Mouse (Mus musculus): ENCODE results near the gene Zfp518b. TPM values are rescaled to one million over a fixed set of nuclear protein-coding genes. Genes with fewer than 3 reads are reported as not detected.

Gene Zfp518b
- total RNA-seq (2022), result 1 to 10 TPM; 3.9 to 6.4 (median 4.6) TPM

GRCm38 (mm10) chr5:38684164-38684911, at the start of gene Zfp518b:
Zfp518b (minus strand) TSS chr5:38684826.
- peak; percentile 65 for DNase-seq (ENCODE audit: low spot score)

GRCm38 (mm10) chr5:38708940-38709581, 24.4 kb upstream of the Zfp518b start:
- no peak for DNase-seq (ENCODE audit: low spot score)

- DNase-seq (ENCODE audit: low spot score), result no peak
Measured at GRCm38 (mm10) chr5:38707364-38708075, 22.9 kb upstream of the Zfp518b start.

- no peak for DNase-seq (ENCODE audit: low spot score)
Measured at GRCm38 (mm10) chr5:38702941-38703340, 18.3 kb upstream of the Zfp518b start.

- no peak for DNase-seq (ENCODE audit: low spot score)
Measured at GRCm38 (mm10) chr5:38702091-38702490, 17.5 kb upstream of the Zfp518b start.

GRCm38 (mm10) chr5:38698466-38698865, 13.8 kb upstream of the Zfp518b start:
- no peak for DNase-seq (ENCODE audit: low spot score)

GRCm38 (mm10) chr5:38698046-38698445, 13.4 kb upstream of the Zfp518b start:
- no peak for DNase-seq (ENCODE audit: low spot score)

- DNase-seq (ENCODE audit: low spot score), result no peak
Measured at GRCm38 (mm10) chr5:38696616-38697375, 12.2 kb upstream of the Zfp518b start.

- no peak for DNase-seq (ENCODE audit: low spot score)
Measured at GRCm38 (mm10) chr5:38692859-38693258, 8.2 kb upstream of the Zfp518b start.

GRCm38 (mm10) chr5:38689186-38689585, 4.6 kb upstream of the Zfp518b start:
- DNase-seq (ENCODE audit: low spot score), result no peak

- no peak for DNase-seq (ENCODE audit: low spot score)
Measured at GRCm38 (mm10) chr5:38687694-38688093, 3.1 kb upstream of the Zfp518b start.

- DNase-seq (ENCODE audit: low spot score), result no peak
Measured at GRCm38 (mm10) chr5:38658836-38659235, 25.8 kb downstream of the Zfp518b start.

- no peak for DNase-seq (ENCODE audit: low spot score)
Measured at GRCm38 (mm10) chr5:38656204-38656603, 28.4 kb downstream of the Zfp518b start.

GRCm38 (mm10) chr5:38655421-38655928, 29.2 kb downstream of the Zfp518b start:
- DNase-seq (ENCODE audit: low spot score), result no peak

GRCm38 (mm10) chr5:38654571-38654970, 30.1 kb downstream of the Zfp518b start:
- DNase-seq (ENCODE audit: low spot score), result no peak

- DNase-seq (ENCODE audit: low spot score), result no peak
Measured at GRCm38 (mm10) chr5:38653101-38653500, 31.5 kb downstream of the Zfp518b start.

GRCm38 (mm10) chr5:38651455-38651854, 33.2 kb downstream of the Zfp518b start:
- no peak for DNase-seq (ENCODE audit: low spot score)

- no peak for DNase-seq (ENCODE audit: low spot score)
Measured at GRCm38 (mm10) chr5:38641526-38641925, 43.1 kb downstream of the Zfp518b start.

- no peak for DNase-seq (ENCODE audit: low spot score)
Measured at GRCm38 (mm10) chr5:38636301-38636749, 48.3 kb downstream of the Zfp518b start.

- DNase-seq (ENCODE audit: low spot score), result no peak
Measured at GRCm38 (mm10) chr5:38635696-38636095, 48.9 kb downstream of the Zfp518b start.
